Mouse (Mus musculus) frontal cortex, adult 2 months (tissue): ENCODE measurements around the gene Rex2. TPM values are rescaled to one million over a fixed set of nuclear protein-coding genes. Genes with fewer than 3 reads are reported as not detected.
"Not testable (repeated sequence)": the region's sequence is repeated elsewhere in the genome, so short reads cannot be mapped to it uniquely, and the experiment has no call there.

Experiments used
- DNase-seq, 2 experiments: peaks; one replicate each; pipeline ENCODE4 v3.0.0; 2022; ENCODE audit warnings: low spot score in 1 of 2; ENCODE audit errors: extremely low spot score in 1 of 2
- polyA plus RNA-seq: library from polyadenylated mRNA; depleted of rRNA; stranded (reverse); fragments of >200 nt; gene quantifications from 2 replicates; pipeline ENCODE4 v1.2.3, GENCODE M21; 2012; rRNA removed

Rex2 gene
- not detected in 2 replicates for polyA plus RNA-seq

DNA sequence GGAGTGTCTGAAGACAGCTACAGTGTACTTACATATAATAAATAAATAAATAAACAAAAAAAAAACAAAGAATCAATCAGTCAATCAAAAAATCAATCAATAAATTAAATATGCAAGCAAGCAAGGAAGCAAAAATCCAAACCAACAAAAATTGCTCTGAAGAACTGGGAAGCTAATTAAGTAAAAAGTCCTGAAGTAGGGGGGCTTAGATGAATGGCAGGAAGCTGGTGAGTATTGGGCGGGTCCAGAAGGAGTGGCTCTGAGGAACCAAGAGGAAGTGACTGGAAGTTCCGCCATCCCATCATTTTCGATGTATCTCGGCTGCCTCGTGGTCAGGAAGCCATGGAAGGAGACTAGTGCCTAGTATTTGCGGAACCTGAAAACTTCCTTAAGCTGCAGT lies at the start of gene Rex2:
TSS of gene Rex2 (plus strand) at position 301 of the 400 bp plus-strand sequence.
- DNase-seq: not testable (repeated sequence)

DNA sequence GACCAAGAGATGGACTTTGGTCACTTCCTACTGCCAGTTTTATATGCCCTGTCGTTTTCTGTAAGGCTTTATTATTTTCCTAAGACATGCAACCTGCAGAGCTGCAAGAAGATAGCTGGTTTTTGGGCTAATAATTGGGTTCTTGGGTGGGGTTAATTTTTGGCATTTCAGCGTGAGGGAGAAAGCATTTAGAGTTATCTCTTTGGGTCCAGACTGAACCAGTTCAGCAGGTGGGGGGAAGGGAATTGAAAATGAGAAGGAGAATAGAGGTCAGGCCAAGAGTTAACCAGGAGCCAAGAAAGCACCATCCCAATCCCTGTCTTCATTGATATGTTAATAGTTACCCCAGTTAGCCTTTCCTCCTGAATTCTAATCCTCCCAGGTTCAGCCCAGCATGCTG lies 45.1 kb upstream of the Rex2 start:
- not testable (repeated sequence) for DNase-seq

DNA sequence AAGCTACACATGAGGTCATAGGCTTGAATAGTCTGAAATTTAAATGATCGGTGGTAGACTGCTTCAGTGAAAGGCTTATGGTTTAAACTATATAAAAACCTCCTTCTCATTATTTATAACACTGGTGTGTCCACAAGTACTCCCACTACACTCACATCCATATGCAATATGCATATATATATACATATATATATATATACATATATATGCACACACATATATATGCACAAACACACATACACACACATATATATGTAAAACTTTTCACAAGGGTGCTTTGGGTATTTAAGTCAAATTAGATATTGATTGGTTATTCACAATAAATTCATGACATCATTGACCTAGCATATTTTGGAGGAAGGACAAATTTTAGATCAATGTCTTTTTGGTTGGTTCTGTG lies 3.2 kb upstream of the Rex2 start:
- DNase-seq: not testable (repeated sequence)

DNA sequence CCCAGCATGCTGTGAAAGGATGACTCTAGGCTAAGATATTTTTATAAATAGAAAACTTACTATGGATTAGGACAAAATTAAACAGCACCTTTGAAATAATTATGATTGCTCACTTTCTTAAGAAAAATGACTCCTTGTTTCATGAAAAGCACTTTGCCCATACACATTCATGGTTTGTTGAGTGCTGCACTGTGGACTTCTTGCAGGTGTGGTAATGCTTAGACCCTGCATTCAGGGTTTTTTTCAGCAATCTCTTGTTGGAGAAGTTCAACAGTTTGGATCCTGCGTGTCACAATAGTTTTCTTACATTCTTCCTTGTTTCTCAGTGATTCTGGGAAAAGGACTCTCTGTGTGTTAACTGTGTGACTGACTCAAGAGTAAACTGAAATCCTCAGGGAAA lies 4.7 kb downstream of the Rex2 start:
- DNase-seq: not testable (repeated sequence)

DNA sequence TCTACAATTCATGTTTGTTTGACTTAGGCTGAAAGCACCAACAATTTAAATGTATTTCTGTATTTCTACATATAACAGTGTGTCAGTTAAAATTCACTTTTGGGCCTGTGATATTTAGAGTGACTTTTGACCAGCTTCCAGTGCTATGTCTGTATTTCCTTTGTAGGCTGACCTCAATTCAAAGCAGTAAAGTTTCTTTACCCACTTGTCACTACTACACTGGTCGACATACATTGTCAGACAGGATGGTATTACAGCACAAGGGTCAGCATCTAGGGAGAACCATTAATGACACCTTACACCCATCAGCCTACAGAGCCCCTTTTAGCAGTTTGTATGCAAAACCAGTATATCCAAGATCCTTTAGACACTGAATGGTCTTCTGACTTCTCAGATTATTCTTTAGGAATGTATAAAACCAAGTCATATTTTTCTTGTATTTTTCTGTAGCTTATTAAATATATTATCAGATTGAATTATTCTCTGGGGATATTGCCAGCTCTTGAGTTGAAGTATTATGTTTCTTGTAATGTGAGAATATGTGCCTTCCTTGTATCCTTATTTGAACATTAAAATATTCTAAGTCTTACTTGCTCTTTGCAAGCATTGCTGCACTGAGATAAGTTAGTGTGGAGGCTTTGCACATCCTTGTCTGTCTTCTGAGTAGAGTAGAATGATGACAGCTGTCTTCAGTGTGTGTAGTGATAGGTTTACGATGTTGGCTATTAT lies 9.8 kb downstream of the Rex2 start:
- not testable (repeated sequence) for DNase-seq

DNA sequence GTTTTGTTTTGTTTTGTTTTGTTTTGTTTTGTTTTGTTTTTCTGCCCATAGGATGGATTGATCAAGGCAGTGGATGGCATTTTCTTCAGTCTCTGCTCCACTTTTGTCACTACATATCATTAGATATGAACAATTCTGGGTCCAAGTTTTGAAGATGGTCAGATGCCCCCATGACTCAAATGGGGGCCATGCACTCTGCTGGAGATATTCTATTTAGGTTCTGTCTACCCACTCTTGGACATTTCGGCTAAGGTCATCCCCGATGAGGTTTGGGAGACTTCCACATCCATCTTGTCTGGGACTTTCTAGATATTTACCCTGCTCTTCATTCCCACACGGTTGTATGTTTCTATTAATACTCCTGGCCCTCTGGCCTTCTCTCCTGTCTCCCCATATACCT lies 42.1 kb downstream of the Rex2 start:
- DNase-seq: not testable (repeated sequence)

DNA sequence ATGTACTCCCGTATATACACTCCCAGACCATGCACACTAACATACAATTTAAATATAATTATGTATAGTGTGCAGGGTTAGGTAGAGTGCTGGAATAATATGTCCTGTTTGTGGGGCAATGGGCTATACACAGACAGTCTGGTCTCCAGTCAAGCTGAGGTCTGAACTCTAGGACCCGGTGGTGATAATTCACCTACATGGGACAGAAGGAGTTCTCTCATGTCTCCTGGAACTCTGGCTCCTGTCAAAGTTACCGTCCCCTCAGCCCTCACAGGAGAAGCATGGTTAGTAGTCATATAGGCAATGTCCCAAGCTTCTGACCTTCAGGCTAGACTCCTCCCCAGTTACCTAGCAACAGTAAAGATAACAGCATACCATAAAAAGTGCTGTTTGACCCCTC lies 44.2 kb downstream of the Rex2 start:
- DNase-seq: not testable (repeated sequence)

DNA sequence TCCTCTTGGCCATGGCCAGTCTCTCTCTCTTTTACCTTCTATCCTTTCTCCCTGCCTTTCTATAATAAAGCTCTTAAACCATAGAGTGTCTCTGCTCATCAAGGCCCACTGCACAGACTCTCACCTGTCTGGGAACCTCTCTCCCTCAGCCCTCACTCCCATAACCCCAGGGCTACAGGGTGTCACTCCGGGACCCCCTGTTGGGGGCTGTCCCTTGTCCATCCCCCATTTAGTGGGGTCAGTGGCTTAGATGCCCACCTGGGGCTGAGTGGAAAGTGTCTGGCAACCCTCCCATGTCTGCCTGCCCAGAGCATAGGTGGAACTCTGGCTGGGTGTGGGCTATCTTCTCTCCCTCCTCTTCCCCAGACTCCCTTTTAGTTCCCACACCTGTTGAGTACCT lies 44.7 kb downstream of the Rex2 start:
- DNase-seq: not testable (repeated sequence)

DNA sequence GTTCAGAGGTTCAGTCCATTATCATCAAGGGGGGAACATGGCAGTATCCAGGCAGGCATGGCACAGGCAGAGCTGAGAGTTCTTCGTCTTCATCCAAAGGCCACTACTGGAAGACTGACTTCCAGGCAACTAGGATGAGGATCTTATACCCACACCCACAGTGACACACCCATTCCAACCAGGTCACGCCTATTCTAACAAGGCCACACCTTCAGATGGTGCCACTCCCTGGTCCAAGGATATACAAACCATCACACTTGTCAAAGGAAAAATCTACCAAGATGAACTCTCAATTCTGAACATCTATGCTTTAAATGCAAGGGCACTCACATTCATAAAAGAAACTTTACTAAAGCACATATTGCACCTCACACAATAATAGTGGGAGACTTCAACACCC lies 74.0 kb downstream of the Rex2 start:
- not testable (repeated sequence) for DNase-seq

DNA sequence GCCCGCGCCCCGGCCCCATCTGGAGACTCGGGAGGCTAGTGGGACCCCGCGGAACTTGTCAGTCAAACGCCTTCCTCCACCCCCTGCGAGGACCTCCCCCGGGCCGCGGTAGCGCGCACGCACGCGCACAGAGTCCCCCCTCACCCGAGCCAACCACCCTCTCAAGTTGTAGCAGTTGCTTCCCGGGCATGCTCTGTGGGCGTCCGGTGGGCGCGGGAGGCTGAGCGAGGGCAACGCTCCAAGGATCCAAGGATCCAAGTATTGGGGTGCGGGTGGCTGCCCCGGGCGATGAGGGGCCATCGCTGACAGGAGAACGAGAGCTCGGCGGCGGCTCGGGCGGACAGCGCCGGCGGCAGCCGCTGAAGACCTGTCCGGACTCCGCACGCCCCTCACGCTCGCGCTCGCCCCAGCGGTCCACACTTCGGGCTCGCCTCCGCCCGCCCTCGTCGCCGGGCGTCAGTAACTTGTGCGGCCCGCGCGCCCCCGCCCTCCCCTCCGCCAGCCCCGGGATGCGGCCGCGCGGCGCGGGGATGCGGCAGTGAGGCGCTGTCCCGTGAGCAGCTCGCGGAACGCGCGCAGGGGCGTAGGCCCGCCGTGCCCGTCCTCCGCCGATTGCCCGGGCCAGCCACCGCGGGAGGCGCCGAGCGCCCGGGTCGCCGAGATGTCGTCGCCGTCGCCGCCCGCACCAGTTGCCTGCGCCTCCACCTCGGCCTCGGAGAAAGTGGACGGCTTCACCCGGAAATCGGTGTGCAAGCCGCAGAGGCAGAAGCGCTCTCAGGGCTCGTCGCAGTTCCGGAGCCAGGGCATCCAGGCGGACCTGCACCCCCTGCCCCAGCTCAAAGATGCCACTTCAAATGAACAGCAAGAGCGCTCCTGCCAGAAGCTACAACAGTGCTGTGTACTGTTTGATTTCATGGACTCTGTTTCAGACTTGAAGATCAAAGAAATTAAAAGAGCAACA lies 80.3 kb downstream of the Rex2 start:
- DNase-seq: peak in 1 of 2 experiments; percentile 23

DNA sequence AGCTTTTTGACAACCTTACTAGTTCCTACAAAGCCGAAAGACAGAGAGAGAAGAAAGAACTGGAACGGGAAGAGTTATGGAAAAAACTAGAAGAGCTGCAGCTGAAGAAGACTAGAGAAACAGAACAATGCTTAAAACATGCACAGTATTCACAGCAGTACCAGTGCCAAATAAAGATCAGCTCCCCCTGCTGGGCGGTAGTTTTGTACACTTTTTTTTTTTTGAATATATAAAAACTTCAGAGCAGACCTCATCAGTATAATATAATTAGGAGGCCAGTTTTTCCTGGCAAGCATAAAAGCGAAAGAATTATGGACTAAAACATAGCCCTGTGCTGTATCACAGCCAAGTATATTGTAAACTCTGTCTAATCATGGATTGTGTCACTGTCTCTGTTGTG lies 82.2 kb downstream of the Rex2 start:
- peak in 1 of 2 experiments; percentile 20 for DNase-seq

Other genes with a start within 250 kb of the Rex2 start
- not detected in 2 replicates for gene Gm21411, start 112.3 kb upstream of the Rex2 start, polyA plus RNA-seq
- not detected in 2 replicates for gene Zfp989, start 49.9 kb upstream of the Rex2 start, polyA plus RNA-seq
- 1.9 TPM in 2 replicates for gene Zfp991, start 110.2 kb downstream of the Rex2 start, polyA plus RNA-seq